Mouse (Mus musculus) adrenal gland, adult 8-10 months (tissue): ENCODE measurements around the gene Slamf6. TPM values are rescaled to one million over a fixed set of nuclear protein-coding genes. Genes with fewer than 3 reads are reported as not detected.
"Not testable (repeated sequence)": the region's sequence is repeated elsewhere in the genome, so short reads cannot be mapped to it uniquely, and the experiment has no call there.

Source experiments
- DNase-seq: peaks from one replicate; pipeline ENCODE4 v3.0.0; 2022
- total RNA-seq, 4 experiments: library from RNA; stranded (reverse); gene quantifications; 2 replicates each; pipeline ENCODE4 v1.2.4; 2022

Gene Slamf6
- 1 to 10 TPM in 1 of 4 experiments, under 1 TPM in 3; 0.14 to 1.0 (median 0.49) TPM for total RNA-seq

DNA sequence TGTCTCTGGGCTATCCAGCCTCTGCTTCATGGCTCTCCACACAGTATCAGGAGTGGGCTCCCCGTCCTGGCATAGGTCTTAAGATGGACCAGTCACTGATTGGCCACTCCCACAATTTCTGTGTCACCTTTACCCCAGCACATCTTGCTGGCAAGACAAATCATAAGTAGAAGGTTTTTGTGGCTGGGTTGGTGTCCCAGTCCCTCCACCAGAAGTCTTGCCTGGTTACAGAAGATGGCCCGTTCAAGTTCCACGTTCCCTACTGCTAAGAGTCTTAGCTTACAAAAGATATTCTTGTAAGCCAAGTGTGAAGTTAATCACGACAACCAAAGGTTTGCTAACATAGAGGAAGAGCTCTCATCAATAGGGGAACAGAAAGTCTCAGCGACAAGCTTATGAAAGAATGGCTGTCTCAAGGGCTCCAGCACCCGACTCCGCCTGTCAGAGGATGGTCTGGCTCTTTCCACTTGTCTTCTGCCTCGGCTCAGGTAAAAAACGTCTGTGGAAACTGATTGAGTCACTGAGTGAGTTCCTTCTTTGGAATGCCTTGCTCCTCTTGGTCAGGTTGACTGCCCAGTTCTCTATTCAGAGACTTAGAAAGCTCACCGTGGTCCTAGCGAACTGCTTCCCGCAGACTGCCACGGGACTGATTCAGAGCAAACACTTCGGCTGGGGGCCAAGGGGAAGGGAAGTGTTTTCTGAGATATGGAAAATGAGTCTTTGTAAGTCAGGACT lies at the start of gene Slamf6:
TSS of gene Slamf6 (plus strand) at position 211 of the 735 bp plus-strand sequence.
- DNase-seq, result no peak

- no peak for DNase-seq
Measured at GRCm38 (mm10) chr1:171886989-171887388, 30.3 kb upstream of the Slamf6 start.

GRCm38 (mm10) chr1:171895364-171895763 lies 22.0 kb upstream of the Slamf6 start, which contains the start of gene Gm10521:
Gm10521 (plus strand) TSS chr1:171895664.
- not testable (repeated sequence) for DNase-seq

DNA sequence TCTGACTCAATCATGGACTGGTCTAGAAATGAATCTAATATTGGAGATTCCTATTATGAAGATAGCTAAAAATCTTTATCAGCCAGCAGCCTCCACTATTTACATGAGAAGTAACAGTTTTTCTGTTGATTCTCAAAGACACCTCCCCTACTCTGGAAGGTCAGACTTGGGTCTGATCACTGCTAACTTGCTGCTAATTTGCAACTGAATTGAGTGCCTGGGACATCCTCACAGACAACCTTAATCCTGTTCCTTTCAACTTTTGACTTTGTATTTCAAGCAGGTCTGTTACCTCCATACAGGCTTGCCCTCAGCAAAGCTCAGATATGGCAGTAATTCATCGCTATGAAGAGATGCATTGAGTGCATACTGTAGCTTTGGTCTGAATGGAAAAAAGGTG lies 13.3 kb upstream of the Slamf6 start:
- DNase-seq, result no peak

- DNase-seq, result no peak
Measured at GRCm38 (mm10) chr1:171915638-171916458, 1.5 kb upstream of the Slamf6 start.

DNA sequence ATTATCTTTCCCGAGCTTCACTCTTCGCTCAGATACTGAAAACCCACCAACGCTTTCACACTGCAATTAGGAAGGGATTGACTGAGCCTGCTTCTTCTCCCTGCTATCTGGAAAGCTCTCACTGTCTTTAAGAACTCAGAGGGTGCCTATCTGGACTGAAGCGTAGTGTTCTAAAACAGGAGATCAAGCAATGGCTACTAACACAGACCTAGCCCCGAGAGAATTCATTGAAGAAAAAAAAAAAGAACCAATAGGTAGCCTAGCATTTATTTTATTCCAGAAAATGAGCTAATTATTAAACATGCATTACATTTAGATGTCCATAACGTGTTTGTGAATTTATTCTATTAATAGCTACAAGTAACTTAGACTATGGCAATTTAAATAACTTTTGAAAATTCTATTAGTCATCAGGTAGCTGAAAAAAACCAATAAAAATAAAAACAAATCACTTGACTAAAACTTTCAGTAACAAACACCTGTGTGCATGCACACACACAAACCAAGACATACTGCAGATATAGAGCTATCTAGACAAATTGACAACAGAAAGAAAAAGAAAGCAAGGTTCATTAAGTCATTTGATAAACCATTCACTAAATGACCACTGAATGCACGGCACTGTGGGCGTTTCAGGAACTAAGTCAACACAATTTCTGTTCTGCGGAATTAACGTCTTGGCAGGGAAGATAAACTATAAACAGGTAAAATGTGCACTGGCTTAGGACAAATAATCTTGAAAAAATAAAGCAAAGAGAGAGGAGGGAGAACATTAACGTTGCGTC lies 1.0 kb downstream of the Slamf6 start:
- DNase-seq, result no peak

DNA sequence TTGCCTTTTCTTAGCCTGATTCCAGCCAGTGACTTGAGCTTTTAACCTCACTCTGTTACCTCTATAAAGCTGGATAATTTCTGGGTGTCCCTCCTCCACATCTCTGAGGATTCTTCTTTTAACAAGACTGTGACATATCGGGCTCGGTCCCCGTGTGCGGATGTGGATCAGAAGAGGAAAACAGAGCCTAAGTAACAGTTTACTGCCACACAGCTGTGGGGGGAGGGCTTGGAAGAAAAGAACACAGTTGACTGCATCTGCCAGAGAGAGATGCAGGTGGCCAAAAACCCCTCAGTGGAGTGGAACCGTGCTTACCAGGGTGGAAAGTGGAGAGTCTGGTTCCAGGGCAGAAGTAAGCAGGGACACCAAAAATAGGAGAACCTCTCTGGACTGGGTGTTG lies 1.9 kb downstream of the Slamf6 start:
- DNase-seq, result no peak

DNA sequence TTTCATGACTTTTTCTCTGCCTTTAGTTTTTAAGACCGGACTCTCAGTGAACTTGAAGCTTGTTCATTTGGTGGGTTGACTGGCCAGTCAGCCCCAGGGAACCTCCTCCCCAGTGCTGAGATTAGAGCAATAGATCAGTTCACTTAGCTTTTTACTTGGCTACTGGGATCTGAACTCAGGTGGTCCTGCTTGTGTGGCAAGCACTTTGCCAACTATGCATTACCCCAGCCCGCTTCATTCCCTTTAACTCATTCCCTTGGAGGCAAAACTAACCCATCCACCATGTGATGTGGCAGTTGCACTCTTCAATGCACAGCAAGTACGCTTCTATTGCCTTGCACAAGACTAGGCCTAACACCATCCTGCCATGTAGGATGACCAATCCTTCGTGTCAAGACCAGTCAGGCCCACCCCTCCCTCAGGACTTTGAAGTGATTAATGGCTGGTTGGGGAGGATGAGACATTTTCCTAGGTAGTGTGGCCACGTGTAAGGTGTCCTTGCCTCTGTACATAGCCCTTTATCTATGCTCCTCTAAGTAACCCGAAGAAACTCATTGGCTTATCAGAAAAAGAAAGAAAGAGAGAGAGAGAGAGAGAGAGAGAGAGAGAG lies 2.7 kb downstream of the Slamf6 start:
- no peak for DNase-seq

DNA sequence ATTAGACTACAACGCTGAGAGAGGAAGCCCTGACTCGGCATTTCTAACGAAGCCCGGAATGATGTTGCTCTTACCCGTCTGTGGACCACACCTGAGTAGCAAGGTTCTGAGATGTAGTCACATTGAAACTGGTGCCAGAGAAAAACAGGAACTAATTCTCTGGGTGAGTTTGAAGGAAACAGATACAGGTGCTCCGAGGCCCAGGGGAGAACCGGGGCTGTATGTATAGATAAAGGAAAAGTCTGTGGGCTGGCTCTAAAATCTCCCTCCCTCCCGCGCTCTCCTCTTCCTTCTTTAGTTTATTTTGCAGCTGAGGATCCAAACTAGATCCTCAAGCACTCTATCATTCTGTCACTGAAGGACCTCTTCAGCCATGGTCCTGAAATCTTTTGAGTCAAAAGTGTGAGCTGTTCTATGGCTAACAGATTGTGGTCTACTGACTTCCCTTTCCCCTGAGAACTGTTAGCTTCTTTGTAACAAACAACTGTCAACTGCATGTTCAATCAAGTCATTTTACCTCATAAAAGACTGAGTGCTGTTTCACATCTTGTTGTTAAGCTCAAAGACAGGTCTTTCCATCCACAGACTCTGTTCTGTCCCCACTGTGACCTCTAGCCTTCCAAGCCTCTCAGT lies 3.8 kb downstream of the Slamf6 start:
- DNase-seq, result no peak

DNA sequence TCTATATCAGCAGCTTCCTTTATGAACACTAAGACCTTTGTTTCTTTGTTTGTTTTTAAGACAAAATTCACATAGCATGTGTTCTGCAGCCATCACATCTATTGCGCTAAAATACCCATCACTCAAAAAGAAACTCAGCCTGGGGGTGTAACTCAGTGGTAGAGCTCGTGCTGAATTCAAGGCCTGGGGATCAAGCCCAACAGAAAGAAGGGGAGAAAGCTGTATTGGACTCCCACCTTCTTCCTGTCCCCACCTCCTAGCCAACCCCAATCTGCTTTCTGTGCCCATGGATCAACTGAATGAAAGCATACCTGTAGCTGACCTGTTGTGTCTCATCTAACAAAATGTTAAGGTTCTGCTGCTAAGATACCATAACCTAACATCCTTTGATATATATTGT lies 4.3 kb downstream of the Slamf6 start:
- DNase-seq, result no peak

DNA sequence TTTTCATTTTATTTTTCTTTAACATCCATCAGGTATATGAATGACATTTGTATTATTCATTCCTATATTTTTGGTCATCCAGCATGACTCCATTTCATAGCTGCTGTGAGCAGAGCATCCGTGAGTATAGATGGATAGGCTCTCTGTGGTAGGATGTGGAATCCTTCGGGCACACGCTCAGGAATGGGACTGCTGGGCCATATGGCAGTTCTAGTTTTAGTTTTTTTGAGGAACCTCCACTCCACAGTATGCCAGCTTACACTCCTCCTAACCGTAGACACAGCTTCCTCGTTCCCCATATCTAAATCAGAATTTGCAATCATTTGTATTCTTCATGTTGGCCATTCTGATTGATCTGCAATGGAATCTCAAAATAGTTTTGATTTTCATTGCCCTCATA lies 5.5 kb downstream of the Slamf6 start:
- no peak for DNase-seq

DNA sequence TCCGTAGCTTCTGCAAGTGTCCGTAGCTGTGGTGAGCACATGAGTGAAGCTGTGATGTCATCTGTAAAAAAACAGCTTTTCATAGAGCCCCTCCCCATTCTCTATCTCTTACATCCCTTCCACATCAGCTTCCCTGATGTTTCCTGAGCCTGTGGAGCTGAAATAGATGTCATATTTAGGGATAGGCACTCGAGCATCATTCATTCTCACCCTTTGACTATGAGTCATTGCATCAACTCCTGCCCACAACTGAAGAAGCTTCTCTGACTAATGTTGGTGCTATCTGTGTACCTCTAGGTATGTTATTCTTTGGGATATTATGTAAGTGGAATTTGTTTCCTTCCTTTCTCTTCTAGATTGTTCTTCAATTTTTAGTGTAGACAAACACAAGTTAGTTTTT lies 7.6 kb downstream of the Slamf6 start:
- DNase-seq, result no peak

GRCm38 (mm10) chr1:171933851-171934250 lies 16.5 kb downstream of the Slamf6 start:
- no peak for DNase-seq

DNA sequence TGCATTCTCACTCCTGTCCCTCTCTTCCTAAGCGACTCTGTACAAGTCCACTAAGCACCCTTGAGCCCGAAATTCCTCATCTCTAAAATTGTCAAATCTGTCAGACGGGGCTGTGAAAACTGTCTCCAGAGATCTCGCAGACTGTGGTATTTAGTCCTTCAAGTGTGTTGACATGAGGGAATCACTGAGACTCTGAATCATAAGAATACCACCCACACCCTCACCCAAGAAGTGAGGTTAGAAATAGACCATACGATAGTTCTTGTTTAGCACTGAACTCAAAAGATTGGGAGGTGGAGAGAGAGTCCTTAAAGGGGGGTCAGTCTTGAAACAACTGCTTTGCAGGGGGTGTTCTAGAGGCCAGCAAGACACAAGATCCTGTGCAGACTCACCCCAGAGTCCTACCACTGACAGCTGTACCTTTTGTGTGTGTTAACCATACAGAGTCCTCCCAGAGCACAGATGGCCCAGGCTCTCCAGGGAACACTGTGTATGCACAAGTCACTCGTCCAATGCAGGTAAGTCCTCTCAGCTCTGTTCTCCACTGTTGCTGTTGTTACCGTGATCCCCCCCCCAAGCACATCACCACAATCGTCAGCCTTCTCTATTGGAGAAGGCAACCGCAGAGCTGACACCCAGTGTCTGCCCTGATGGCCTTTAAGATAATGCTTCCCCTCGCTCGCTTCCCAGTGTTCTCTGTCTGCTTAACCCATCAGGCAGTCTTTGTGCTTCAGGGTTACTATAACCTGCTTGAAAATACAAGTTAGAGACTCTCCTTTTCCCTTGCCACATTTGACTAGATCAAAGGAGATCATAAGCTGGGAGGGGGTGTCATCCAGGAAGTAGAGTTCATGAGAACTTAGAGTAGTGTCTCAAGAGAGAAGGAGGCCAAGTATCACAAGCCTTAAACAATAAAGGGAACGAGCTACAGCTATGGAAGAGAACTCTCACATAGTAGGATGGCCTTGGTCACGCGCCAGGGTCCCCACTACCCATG lies 21.9 kb downstream of the Slamf6 start:
- DNase-seq, result no peak

GRCm38 (mm10) chr1:171940626-171941025 lies 23.3 kb downstream of the Slamf6 start:
- no peak for DNase-seq

- no peak for DNase-seq
Measured at GRCm38 (mm10) chr1:171946447-171946995, 29.2 kb downstream of the Slamf6 start.

- no peak for DNase-seq
Measured at GRCm38 (mm10) chr1:171948161-171948945, 31.0 kb downstream of the Slamf6 start.

- DNase-seq, result no peak
Measured at GRCm38 (mm10) chr1:171948946-171949508, 31.7 kb downstream of the Slamf6 start.

- no peak for DNase-seq
Measured at GRCm38 (mm10) chr1:171955071-171955470, 37.8 kb downstream of the Slamf6 start.
